Mouse (Mus musculus) CD8-positive naive resting alpha-beta T cell, adult 2 months (primary cell): Measurements from ENCODE around the gene Rimbp3.
"Not testable (repeated sequence)": the region's sequence is repeated elsewhere in the genome, so short reads cannot be mapped to it uniquely, and the experiment has no call there.

Experiments
- DNase-seq, 2 experiments: peaks; one replicate each; pipeline ENCODE4 v3.0.0; 2022; ENCODE audit warnings: low read depth in 2 of 2, low spot score in 2 of 2

The Rimbp3 gene

GRCm38 (mm10) chr16:17208389-17209361 is at the start of gene Rimbp3:
TSS of gene Rimbp3 (plus strand) at chr16:17208603.
- DNase-seq, result peak; percentile 69 to 70

- not testable (repeated sequence) for DNase-seq
Observed at GRCm38 (mm10) chr16:17165478-17165877, 42.9 kb upstream of the Rimbp3 start.

- no peak for DNase-seq
Observed at GRCm38 (mm10) chr16:17167179-17167578, 41.2 kb upstream of the Rimbp3 start.

GRCm38 (mm10) chr16:17168049-17168448 is 40.4 kb upstream of the Rimbp3 start:
- no peak for DNase-seq

GRCm38 (mm10) chr16:17175765-17176164 is 32.6 kb upstream of the Rimbp3 start:
- DNase-seq, result no peak

GRCm38 (mm10) chr16:17177623-17178170 is 30.7 kb upstream of the Rimbp3 start:
- no peak for DNase-seq

- DNase-seq, result no peak
Observed at GRCm38 (mm10) chr16:17179706-17180105, 28.7 kb upstream of the Rimbp3 start.

GRCm38 (mm10) chr16:17181382-17181781 is 27.0 kb upstream of the Rimbp3 start:
- no peak for DNase-seq

GRCm38 (mm10) chr16:17182136-17182535 is 26.3 kb upstream of the Rimbp3 start:
- DNase-seq, result no peak

- no peak for DNase-seq
Observed at GRCm38 (mm10) chr16:17183003-17183402, 25.4 kb upstream of the Rimbp3 start.

GRCm38 (mm10) chr16:17185475-17185874 is 22.9 kb upstream of the Rimbp3 start:
- no peak for DNase-seq

GRCm38 (mm10) chr16:17193823-17194222 is 14.6 kb upstream of the Rimbp3 start:
- DNase-seq, result no peak

- no peak for DNase-seq
Observed at GRCm38 (mm10) chr16:17200121-17200952, 8.1 kb upstream of the Rimbp3 start.

GRCm38 (mm10) chr16:17200953-17201707 is 7.3 kb upstream of the Rimbp3 start:
- peak; percentile 65 to 73 for DNase-seq

- DNase-seq, result no peak
Observed at GRCm38 (mm10) chr16:17201977-17202376, 6.4 kb upstream of the Rimbp3 start.

- DNase-seq, result no peak
Observed at GRCm38 (mm10) chr16:17202549-17202948, 5.9 kb upstream of the Rimbp3 start, which contains the start of gene Ube2l3. TSS of gene Ube2l3 (minus strand) at chr16:17202649.

GRCm38 (mm10) chr16:17204990-17205389 is 3.4 kb upstream of the Rimbp3 start:
- peak; percentile 44 to 53 for DNase-seq

GRCm38 (mm10) chr16:17209404-17209960 is 1.1 kb downstream of the Rimbp3 start:
- DNase-seq, result no peak

GRCm38 (mm10) chr16:17209981-17210838 is 1.8 kb downstream of the Rimbp3 start:
- DNase-seq, result peak; percentile 85 to 88
